Mouse (Mus musculus) common myeloid progenitor, adult 5-6 weeks (primary cell): ENCODE results near the gene Trib3. TPM values are rescaled to one million over a fixed set of nuclear protein-coding genes. Genes with fewer than 3 reads are reported as not detected.
A peak's percentile ranks its signal among the peaks of the same experiment; 100 is the strongest.

Source experiments
- ATAC-seq: replicated peaks from 2 replicates; pipeline ENCODE4 v1.8.0; 2016; ENCODE audit warnings: low read depth, mild to moderate bottlenecking, moderate TSS enrichment, inconsistent platforms; ENCODE audit not compliant: poor library complexity, severe bottlenecking
- total RNA-seq: library from RNA; stranded (forward); fragments of 200-1000, 187-1606 nt; gene quantifications from 2 replicates; pipeline ENCODE4 v1.2.3, GENCODE M21; 2017

The Trib3 gene
- total RNA-seq, 1 experiment from 2014 or later, result not detected

DNA sequence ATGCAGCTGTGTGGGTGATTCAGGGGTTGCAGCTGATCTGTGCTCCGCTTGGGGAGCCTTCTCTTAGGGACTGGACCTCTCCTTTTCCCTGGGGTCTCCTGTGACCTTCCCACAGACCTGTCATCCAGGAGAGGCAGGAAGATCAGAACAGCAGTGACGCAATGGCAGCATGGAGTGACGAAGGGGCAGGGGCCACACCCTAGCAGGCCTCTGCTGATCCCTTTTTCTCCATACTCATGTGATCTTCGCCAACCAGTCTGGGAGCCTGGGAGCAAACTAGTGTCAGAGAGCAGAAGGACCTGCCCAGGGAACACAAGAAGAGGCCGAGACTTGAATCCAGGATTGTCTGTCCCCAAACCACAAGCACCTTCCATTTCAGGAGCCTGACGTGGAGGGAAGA, 5.4 kb upstream of the Trib3 start:
- ATAC-seq, result no peak

DNA sequence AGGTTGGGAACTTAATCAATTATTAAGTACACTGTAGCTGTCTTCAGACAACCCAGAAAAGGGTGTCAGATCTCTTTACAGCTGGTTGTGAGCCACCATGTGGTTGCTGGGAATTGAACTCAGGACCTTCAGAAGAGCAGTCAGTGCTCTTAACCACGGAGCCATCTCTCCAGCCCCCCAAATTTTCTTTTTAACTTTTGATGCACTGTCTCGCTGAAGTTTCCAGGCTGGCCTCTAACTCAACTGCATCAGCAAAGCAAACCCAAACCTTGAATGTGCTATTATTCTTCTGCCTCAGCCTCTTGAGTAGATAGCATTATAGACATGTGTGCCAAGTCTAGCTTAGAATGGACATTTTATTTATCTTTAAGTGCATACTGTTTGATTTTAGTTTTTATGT, 3.9 kb upstream of the Trib3 start:
- ATAC-seq, result no peak

DNA sequence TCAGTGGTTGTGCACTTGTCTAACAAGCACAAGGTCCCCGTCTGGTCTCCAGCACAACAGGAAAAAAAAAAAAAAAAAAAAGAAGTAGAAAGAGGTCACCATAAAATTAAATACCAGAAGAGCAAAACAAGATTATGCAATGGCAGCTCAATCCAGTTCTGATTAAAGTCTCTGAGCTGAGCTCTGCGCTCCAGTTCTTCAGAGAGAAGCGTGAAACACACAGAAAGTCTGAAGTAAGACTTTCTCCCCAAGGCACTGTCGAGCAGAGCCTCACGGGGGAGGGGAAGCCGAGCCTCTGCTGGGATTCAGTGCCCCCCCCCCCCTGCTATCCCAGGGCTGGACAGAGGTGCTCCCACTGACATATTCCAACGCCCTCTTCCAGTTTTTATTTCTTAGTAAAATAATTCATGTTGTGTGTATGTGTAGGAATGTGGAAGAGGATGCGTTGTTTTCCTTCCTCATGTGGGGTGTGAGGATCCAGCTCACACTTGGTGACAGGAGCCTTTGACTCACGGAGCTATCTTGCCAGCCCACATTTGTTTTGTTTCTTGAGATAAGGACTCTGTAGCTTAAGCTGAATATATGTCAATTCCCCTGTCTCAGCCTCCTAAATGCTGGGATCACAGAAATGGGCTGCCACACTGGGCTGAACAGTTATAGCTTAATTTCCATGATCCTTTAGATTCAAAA, 3.1 kb upstream of the Trib3 start:
- ATAC-seq, result peak; percentile 42

DNA sequence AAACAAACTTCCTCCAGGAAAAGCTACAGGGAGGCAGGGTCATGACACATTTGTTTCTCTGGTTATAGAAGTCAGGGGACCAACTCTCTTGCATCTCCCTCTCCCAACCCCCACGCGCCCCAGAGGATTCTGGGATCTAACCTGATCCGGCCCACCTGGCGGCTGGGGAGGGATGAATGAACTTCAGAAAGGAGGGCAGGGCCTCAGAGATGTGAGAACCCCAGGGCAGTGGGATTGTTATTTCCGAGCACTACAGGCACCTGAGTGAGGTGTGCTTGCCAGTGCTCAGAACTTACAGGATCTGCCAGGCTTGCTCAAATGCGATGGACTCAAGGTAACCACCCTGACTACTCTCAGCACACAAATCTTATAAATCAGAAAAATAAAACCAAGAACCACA, 1.6 kb upstream of the Trib3 start:
- ATAC-seq, result no peak

DNA sequence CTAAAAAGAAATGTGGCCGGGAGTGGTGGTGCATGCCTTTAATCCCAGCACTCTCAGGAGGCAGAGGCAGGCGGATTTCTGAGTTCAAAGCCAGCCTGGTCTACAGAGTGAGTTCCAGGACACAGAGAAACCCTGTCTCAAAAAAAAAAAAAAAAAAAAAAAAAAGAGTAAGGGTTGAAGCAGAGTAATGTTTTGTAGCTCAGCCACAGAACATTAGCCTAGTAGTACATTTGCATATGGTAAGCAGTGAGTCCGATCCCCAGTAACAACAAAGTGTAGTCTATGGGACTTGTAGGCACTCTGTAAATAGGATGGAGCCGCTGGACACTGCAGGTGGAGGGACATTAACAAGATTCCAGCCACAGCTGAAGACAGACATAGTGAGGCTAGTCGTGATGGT, 1.1 kb upstream of the Trib3 start:
- no peak for ATAC-seq

DNA sequence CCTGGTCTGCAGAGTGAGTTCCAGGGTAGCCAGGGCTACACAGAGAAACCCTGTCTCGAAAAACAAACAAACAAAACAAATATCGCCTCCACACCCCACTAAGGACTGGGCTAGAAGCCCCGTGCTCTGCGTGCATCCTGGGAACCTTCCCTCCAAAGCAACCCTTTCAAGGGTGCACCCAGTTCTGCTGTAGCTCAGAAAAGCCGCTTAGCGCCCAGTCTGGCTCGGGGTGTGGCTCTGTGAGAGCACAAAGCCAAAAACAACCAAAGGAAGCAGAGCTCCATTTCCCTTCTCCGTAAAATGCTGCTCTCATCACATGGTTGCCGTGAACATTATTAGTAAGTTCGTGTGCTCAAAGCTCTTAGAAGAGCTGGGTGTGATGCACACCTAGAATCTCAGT, 529 bp upstream of the Trib3 start:
- no peak for ATAC-seq

DNA sequence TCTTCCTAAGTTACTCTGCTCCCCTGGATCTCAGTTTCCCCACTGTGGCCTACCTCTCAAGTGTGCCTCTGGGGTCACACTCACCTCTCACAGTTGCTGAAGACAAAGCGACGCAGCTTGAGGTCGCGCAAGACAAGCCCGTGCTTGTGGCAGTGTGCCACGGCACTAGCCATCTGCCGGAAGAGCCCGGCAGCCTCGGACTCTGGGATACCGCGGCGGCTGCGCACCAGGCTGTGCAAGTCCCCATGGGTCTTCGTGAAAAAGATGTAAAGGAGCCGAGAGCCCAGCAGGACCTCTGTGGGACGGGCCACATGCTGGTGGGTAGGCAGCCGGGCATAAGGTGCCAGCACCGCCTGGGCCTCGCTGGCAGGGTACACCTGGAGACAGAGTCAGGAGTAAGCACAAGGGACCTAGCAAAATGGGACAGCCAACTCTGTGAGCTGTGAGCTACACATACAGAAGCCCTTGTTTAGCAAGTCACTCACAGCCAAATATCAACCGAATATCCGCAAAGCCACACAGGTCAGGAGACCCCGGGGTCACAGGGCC, 4.1 kb downstream of the Trib3 start:
- no peak for ATAC-seq

DNA sequence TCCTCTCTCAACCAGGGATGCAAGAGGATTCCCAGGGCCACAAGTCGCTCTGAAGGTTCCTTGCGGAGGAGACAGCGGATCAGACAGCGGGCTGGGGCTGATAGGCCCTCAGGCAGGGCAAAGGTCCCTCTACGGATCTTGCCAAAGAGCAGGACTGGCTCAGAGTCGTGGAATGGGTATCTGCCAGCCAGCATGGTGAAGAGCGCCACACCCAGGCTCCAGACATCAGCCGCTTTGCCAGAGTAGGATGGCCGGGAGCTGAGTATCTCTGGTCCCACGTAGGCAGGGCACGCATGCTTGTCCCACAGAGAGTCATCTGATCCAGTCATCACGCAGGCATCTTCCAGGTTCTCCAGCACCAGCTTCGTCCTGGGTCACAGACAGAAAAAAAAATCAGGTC, 5.5 kb downstream of the Trib3 start:
- no peak for ATAC-seq

DNA sequence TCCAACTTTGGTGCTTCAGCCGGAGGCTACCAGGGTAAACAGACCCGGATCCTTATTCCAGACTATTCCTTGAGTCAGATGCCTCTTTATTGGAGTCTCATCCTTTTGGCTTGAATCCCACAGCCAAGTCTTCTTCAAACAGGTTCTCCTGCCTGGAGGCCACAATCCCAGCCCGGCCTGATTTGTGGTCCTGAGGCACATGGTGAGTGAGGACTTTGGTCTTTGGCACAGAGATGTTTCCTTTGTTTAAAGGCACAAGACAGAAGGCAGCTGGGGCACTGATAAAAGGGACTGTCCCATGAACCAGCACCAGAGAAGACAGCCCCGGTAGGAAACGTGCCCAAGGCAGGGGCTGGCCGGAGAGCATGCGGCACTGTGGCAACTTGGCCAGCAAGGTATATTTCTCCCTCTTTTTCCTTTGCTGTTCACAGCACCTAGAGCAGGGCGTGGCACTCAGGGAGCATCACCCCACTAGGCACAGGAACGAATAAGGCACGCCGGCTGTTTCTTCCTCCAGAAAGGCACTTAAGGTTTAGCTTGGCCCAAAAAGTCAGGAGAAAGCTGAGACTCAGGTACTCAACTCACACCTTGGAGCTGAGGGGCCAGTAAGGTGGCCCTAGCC, 6.1 kb downstream of the Trib3 start:
- no peak for ATAC-seq

DNA sequence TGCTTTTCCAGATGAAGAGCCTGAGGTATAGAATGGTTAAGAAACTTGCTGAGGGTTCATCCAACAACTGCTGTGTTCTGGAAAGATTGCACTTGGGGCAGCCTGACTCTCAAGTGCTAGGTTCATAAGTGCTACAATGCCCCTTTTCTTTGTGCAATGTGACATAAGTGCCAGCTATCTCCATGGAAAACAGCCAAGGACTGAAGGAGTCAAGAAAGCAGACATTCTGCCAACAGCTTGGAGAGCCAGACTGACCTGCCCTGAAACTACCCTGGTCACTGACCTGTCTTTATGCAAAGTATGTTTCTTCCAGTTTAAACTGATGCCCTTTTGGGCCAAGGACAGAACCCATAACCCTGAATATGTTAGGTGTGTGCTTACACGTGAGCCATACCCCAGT, 7.0 kb downstream of the Trib3 start:
- ATAC-seq, result no peak

DNA sequence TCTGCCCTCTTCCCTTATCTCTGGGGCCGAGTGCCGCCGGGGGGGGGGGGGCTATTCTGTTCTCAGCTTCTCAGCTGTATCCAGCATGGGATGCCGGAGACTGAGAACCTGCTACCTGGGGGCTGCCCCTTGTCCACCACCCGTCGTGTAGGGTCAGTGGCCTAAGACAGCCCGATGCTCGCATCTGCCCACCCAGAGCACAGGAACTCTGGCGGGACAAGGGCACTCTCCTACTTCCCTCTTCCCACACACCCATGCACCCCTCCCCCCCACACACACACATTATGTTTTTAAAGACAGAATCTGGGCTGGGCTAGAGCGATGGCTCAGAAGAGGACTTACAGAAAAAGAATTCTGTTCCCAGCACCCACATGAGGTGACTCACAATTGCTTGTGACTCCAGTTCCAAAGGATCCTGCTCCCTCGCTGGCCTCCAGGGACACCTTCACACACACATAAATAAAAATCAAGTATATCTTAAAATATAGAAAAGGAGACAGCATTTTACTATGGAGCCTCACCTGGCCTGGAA, 8.5 kb downstream of the Trib3 start:
- no peak; the same call in 1 of the 2 replicates for ATAC-seq

DNA sequence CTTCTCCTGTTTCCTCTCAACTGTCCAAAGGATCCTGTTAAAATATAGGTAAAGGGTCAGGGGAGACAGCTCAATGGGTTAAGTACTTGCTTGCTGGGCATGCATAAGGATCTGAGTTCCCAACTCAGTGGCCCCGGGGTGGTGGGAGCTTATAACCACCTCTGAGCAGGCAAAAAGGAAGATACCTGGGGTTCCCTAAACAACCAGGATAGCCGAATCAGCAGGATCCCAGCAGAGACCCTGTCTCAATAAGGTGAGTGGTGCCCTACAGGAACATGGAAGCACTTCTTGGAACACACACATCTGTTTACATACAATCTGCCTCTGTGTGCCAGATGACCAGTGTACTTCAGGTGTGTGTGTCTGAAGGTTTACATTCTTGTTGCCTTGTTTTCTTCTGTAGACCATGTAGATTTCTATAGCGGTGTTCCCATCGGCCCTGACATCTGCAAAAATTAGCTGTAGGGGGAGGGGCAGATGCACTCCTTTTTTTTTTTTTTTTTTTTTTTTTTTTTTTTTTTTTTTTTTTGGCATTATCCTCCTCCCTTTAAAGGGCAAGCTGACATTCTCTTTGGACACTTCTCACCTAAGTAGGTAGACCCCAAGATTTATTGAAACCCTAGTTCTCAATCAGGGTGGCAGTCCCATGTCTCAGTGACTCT, 10.4 kb downstream of the Trib3 start:
- no peak for ATAC-seq

DNA sequence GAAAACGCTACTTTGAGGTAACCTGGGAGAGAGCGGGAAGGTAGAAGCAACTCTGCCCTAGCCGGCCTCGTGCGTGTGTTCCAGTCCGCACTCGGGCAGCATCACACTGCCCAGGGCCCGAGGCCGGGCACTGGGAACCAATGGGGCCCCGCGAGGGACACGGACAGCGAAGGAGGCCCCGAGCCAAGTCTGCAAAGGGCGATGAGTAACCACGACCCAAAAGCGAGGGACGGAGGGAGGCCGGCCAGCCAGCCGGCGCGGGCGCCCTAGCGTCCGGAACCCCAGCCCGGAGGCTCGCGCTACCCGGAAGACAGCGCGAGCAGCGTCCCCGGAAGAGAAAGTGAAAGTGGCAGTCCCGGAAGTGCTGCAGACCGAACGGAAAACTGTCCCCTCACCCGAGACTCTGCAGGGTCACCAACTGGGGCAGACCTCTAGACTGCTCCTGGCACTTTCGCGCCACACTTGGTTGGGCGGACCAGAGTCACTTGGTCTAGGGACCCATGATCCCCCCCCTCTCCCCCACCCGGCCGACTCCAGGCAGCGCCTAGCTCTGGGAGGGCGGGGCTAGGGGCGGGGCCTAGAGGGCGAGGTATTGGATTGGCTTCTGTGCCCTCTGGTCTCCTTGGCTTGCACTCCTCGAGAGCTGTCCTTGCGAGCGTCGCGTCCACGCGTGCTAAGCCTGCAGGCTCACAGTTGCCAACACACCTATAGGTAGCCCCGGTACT, 11.6 kb downstream of the Trib3 start, which contains the start of gene Rbck1:
Gene Rbck1, minus strand, starts transcription at position 553 of the 725 bp plus-strand sequence.
- peak; percentile 83 for ATAC-seq

DNA sequence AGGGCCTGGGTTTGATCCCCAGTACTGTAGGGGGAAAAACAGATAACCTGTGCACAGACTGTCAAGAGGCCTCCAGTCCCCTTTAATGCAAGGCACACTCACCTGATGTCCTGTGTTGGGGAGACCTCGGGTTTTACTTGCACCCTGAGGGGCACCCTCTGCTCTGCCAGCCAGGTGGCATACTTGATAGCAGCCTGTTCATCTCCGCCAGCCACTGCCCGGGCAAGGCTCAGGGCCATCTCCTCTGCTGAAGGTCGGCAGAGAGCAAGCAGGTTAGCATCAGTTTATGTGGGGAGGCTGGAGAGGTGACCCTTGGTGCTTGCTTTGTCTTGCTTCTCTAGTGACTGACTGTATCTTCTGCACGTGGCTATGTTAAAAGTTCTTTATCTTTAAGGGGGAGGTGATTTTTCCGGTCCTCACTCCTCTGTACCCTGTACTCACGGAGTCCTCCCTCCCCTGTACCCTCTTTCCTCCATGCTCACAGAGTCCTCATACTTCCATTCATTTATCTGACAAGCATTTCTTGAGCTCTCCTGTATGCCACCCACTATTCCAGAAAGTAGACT, 12.9 kb downstream of the Trib3 start:
- ATAC-seq, result no peak

DNA sequence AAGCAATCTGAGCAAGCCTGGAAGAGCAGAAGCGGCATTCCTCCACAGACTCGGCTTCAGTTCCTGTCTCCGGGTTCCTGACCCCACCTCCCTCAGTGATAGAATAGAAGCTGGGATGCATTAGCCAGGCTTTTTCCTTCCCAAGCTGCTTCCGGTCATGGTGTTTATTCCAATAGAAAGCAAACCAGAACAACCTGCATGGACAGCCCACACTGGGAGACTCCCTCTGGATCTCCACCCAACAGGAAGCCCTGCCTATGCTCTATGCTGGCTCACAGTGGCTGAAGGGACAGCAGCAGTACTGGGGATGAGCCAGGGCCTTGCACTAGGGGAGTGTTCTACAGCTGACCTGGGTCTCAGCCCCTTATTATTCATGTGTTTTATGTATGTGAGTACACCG, 15.9 kb downstream of the Trib3 start:
- ATAC-seq, result no peak

DNA sequence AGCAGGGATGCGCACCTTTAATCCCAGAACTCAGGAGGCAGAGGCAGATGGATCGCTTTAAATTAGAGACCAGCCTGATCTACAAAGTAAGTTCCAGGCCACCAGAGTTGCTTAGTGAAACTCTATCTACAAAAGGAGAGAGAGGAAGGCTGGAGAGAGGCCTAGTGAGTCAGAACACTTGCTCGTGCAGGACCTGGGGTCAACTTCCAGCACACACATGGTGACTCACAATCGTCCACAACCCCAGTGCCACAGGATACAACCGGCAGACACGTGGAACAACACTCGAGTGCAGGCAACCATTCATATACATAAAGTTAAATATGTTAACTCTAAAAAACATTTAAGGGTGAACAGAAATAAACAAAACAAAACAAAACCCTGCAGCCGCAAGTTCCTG, 17.2 kb downstream of the Trib3 start:
- ATAC-seq, result no peak

DNA sequence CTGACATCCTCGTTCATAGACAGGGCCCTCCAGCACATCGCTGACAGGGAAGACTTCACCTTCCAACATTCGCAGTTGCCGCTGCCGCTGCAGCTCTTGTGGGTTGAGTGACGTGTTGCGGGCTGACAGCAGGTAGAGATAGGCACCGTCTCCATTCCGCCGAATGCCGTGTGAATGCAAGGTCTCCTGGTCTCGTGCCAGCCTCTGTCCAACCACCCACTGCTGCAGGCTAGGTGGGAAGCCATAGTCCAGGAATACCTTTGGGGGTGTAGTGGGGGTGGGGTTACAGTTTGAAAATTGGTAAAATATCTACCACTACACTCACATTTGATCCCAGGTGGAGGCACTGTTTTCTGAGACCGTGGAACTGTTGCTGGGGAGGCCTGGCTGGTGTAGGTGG, 17.7 kb downstream of the Trib3 start:
- no peak for ATAC-seq

DNA sequence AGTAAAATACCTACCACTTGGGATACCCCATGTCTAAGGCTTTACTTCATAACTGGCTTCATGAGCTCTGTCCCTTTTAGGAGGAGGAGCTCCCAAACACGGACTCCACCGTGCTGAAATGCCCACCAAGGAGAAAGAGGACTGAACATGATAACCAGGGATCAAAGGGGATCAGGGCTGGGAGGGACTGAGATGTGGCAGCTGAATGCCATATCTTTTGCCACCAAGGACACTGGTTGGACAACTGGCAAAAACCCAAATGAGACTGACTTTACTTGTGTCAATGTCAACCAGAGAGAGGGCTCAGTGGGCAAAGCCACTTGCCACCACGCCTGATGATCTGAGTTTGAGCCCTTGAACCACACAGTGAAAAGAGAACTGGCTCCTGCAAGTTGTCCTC, 19.0 kb downstream of the Trib3 start:
- ATAC-seq, result no peak

DNA sequence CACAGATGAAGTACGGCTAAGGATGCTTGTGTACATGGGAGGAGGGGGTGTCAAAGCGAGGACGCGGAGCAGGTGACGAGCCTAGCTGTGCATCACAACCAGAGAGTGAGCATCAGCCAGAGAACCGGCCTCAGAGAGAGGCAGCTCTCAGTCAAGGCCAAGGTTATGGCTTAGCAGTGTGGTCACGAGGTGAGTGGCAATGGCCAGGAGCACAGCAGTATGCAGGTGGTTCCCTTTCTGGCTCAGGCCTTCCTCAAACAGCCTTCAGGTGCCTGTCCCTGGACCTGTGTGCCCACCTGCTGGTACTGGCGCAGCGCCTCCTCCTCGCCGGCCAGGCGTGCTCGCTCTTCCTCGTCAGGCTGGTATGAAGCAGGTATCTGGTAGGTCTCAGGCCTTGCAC, 19.9 kb downstream of the Trib3 start:
- ATAC-seq, result no peak

DNA sequence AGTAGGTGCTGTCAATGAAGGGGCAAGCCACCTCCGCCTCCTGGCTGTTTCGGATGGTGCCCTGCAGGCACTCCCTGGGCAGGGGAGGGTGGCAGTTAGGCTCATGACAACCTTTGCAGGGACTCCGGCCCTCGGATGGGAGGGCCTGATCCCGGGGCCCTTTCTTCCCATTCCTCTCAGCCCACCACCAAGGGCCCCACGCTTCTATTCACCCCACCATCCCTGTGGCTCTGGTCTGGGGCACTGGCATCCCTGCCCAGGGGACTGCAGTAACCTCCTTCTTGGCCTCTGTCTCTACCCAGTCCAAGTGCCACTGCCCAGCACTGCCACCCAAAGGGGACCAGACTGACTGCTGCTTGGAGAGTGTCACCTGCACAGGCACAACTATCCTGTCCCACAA, 21.6 kb downstream of the Trib3 start:
- ATAC-seq, result no peak
